19 mouse cellular contexts compared by ENCODE assay signal in genomic region chr7:91511119-91511518, GRCm38 (mm10).
"Had no signal": no experiment of that assay in that cellular context is flagged by ENCODE, and none has a peak within 500 bp of the region (broad histone marks: within the 10 kb centered on the region; RNA-seq: fewer than 3 reads in every experiment).

No protein-coding gene starts in this region.

- DNase-seq: kidney, adult 2 months; kidney, postnatal 25 days; left cerebral cortex, postnatal 4 days; liver, postnatal 0 days; lung, embryonic 14.5 days; thymus, adult 2 months; thymus, postnatal 14 days; thymus, postnatal 4 days had no signal

- H3K27ac ChIP-seq: kidney, postnatal 0 days; layer of hippocampus, adult 2 months; limb, embryonic 12.5 days; limb, embryonic 15.5 days; liver, embryonic 14.5 days; macrophage; midbrain, embryonic 12.5 days had no signal

- H3K9me3 ChIP-seq: limb, embryonic 12.5 days; limb, embryonic 15.5 days; midbrain, embryonic 12.5 days had no signal

- H3K36me3 ChIP-seq: limb, embryonic 12.5 days; limb, embryonic 15.5 days; midbrain, embryonic 12.5 days had no signal

- H3K4me3 ChIP-seq: layer of hippocampus, adult 2 months; limb, embryonic 12.5 days; limb, embryonic 15.5 days; midbrain, embryonic 12.5 days; myocyte had no signal

- H3K27me3 ChIP-seq: limb, embryonic 12.5 days; limb, embryonic 15.5 days; midbrain, embryonic 12.5 days had no signal

- H3K4me1 ChIP-seq: limb, embryonic 12.5 days; limb, embryonic 15.5 days; midbrain, embryonic 12.5 days had no signal

- H3K9ac ChIP-seq: limb, embryonic 12.5 days; limb, embryonic 15.5 days; liver, embryonic 14.5 days; liver, postnatal 0 days; lung, embryonic 14.5 days; midbrain, embryonic 12.5 days had no signal

- H3K4me2 ChIP-seq: limb, embryonic 12.5 days; limb, embryonic 15.5 days; liver, embryonic 11.5 days; lung, embryonic 14.5 days; midbrain, embryonic 12.5 days had no signal

- ATAC-seq: intestine, postnatal 0 days; liver, postnatal 0 days; lung, postnatal 0 days had no signal
